Mouse (Mus musculus) thymus, postnatal 0 days (tissue): ENCODE measurements around the gene Ctnnbip1. TPM values are rescaled to one million over a fixed set of nuclear protein-coding genes. Genes with fewer than 3 reads are reported as not detected.

ENCODE experiments used
- DNase-seq: peaks from one replicate; pipeline ENCODE4 v3.0.0-alpha.2; 2015; ENCODE audit warnings: low spot score
- polyA plus RNA-seq: library from polyadenylated mRNA; unstranded; fragments of >200 nt; fragmentation: Nextera tagmentation; extraction: Ambion mirVana; gene quantifications from 2 replicates; pipeline ENCODE4 v1.2.1, GENCODE M21; 2015

The Ctnnbip1 gene
- polyA plus RNA-seq, 1 experiment from 2014 or later, result 28.3 TPM

- DNase-seq, result peak; percentile 47
Observed at GRCm38 (mm10) chr4:149586044-149586782, 68.2 kb downstream of the Ctnnbip1 start, which contains the start of gene Clstn1. Gene Clstn1 (plus strand): TSS chr4:149586468.

GRCm38 (mm10) chr4:149586783-149587595 lies 69.0 kb downstream of the Ctnnbip1 start:
- DNase-seq, result no peak

GRCm38 (mm10) chr4:149587596-149588168 lies 69.6 kb downstream of the Ctnnbip1 start:
- DNase-seq, result no peak

GRCm38 (mm10) chr4:149590200-149590599 lies 72.2 kb downstream of the Ctnnbip1 start:
- DNase-seq, result no peak

- no peak for DNase-seq
Observed at GRCm38 (mm10) chr4:149591486-149591885, 73.5 kb downstream of the Ctnnbip1 start.

GRCm38 (mm10) chr4:149594913-149595581 lies 77.0 kb downstream of the Ctnnbip1 start:
- DNase-seq, result no peak

GRCm38 (mm10) chr4:149597641-149598208 lies 79.7 kb downstream of the Ctnnbip1 start:
- DNase-seq, result no peak

GRCm38 (mm10) chr4:149599549-149599948 lies 81.5 kb downstream of the Ctnnbip1 start:
- no peak for DNase-seq

- no peak for DNase-seq
Observed at GRCm38 (mm10) chr4:149600130-149600529, 82.1 kb downstream of the Ctnnbip1 start.

GRCm38 (mm10) chr4:149601484-149601883 lies 83.4 kb downstream of the Ctnnbip1 start:
- no peak for DNase-seq

- no peak for DNase-seq
Observed at GRCm38 (mm10) chr4:149602236-149602635, 84.2 kb downstream of the Ctnnbip1 start.

- DNase-seq, result no peak
Observed at GRCm38 (mm10) chr4:149603860-149604259, 85.8 kb downstream of the Ctnnbip1 start.

GRCm38 (mm10) chr4:149604518-149604917 lies 86.5 kb downstream of the Ctnnbip1 start:
- no peak for DNase-seq

- DNase-seq, result no peak
Observed at GRCm38 (mm10) chr4:149606056-149606455, 88.0 kb downstream of the Ctnnbip1 start.

- no peak for DNase-seq
Observed at GRCm38 (mm10) chr4:149606766-149607358, 88.8 kb downstream of the Ctnnbip1 start.

GRCm38 (mm10) chr4:149607591-149608308 lies 89.7 kb downstream of the Ctnnbip1 start:
- DNase-seq, result no peak

- DNase-seq, result no peak
Observed at GRCm38 (mm10) chr4:149608309-149608638, 90.2 kb downstream of the Ctnnbip1 start.

- DNase-seq, result no peak
Observed at GRCm38 (mm10) chr4:149609256-149610025, 91.4 kb downstream of the Ctnnbip1 start.

- DNase-seq, result peak; percentile 64
Observed at GRCm38 (mm10) chr4:149611376-149612044, 93.5 kb downstream of the Ctnnbip1 start.
